Mouse (Mus musculus): Measurements from ENCODE around the gene Bhmt. TPM values are rescaled to one million over a fixed set of nuclear protein-coding genes. Genes with fewer than 3 reads are reported as not detected.

The Bhmt gene
- polyA plus RNA-seq, 1 experiment from 2014 or later: 0.08 TPM

- ATAC-seq (replicated peaks; ENCODE audit: insufficient number of reproducible peaks, insufficient read depth, low FRiP score, low read depth): no peak
- Histone ChIP-seq H3K9me3 (replicated peaks) (no peaks in the 10 kb centered on the region), H3K27ac (no peak overlapping the region), H3K4me1 (replicated peaks) (no peaks in the 10 kb centered on the region), H3K9ac (no peak overlapping the region), H3K4me2 (no peak overlapping the region), H3K4me3 (no peak overlapping the region), H3K27me3 (no peaks in the 10 kb centered on the region), H3K36me3 (no peaks in the 10 kb centered on the region)
- WGBS: 61% methylated on average over 7 of the region's 7 CpGs
These were observed 10.8 kb upstream of the Bhmt start for GRCm38 (mm10) chr13:93648387-93649130.

DNA sequence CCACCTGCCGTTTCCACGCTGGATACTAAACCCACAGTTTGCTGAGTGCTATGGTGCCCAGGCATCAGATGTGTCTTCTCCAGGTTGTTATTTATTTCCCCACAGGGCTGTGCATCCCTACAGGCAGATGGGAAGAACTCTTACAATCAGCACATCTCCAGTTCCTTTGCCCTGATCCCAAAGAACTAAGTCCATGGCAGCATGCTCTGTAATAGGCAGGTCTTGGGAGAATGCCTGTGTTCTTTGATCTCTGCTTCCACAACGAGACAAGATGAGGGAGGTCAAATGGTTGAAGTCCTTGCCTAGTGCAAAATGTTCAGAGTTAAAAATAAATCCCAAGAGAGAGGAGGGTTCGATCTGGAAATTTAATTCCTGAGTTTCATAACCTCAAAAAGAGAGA, 1.9 kb upstream of the Bhmt start:
- Histone ChIP-seq H3K4me2 (no peak overlapping the region), H3K27ac (no peak overlapping the region), H3K9ac (no peak overlapping the region), H3K4me1 (replicated peaks) (no peaks in the 10 kb centered on the region), H3K9me3 (replicated peaks) (no peaks in the 10 kb centered on the region), H3K4me3 (no peak overlapping the region), H3K27me3 (no peaks in the 10 kb centered on the region), H3K36me3 (no peaks in the 10 kb centered on the region)
- WGBS: 52% methylated on average over 4 of the region's 4 CpGs
- ATAC-seq (replicated peaks; ENCODE audit: insufficient number of reproducible peaks, insufficient read depth, low FRiP score, low read depth): no peak

- Histone ChIP-seq H3K4me1 (replicated peaks) (no peaks in the 10 kb centered on the region), H3K36me3 (no peaks in the 10 kb centered on the region), H3K27me3 (no peaks in the 10 kb centered on the region), H3K27ac (no peak overlapping the region), H3K4me2 (no peak overlapping the region), H3K9me3 (replicated peaks) (no peaks in the 10 kb centered on the region), H3K4me3 (no peak overlapping the region), H3K9ac (no peak overlapping the region)
- 91% methylated on average over 1 of the region's 1 CpGs for WGBS
- no peak for ATAC-seq (replicated peaks; ENCODE audit: insufficient number of reproducible peaks, insufficient read depth, low FRiP score, low read depth)
These were observed 1.2 kb downstream of the Bhmt start for GRCm38 (mm10) chr13:93636561-93636960.

- H3K4me1 ChIP-seq (replicated peaks): no peaks in the 10 kb centered on the region
- WGBS: 82% methylated on average over 5 of the region's 5 CpGs
- H3K27ac ChIP-seq: no peak overlapping the region
- no peak overlapping the region for H3K4me3 ChIP-seq
- no peaks in the 10 kb centered on the region for H3K9me3 ChIP-seq (replicated peaks)
- no peaks in the 10 kb centered on the region for H3K36me3 ChIP-seq
- no peak for ATAC-seq (replicated peaks; ENCODE audit: insufficient number of reproducible peaks, insufficient read depth, low FRiP score, low read depth)
- no peak overlapping the region for H3K4me2 ChIP-seq
- no peak overlapping the region for H3K9ac ChIP-seq
- H3K27me3 ChIP-seq: no peaks in the 10 kb centered on the region
These were observed 4.8 kb downstream of the Bhmt start for GRCm38 (mm10) chr13:93632927-93633326.

- no peak overlapping the region for H3K4me3 ChIP-seq
- H3K36me3 ChIP-seq: no peaks in the 10 kb centered on the region
- 70% methylated on average over 10 of the region's 10 CpGs for WGBS
These were observed 6.6 kb downstream of the Bhmt start for GRCm38 (mm10) chr13:93630941-93631705.

GRCm38 (mm10) chr13:93628861-93629260, 8.9 kb downstream of the Bhmt start:
- H3K27me3 ChIP-seq: no peaks in the 10 kb centered on the region
- H3K9me3 ChIP-seq (replicated peaks): no peaks in the 10 kb centered on the region
- H3K4me3 ChIP-seq: no peak overlapping the region
- H3K27ac ChIP-seq: no peak overlapping the region
- H3K4me2 ChIP-seq: no peak overlapping the region
- ATAC-seq (replicated peaks; ENCODE audit: insufficient number of reproducible peaks, insufficient read depth, low FRiP score, low read depth): no peak
- no peaks in the 10 kb centered on the region for H3K4me1 ChIP-seq (replicated peaks)
- 47% methylated on average over 6 of the region's 6 CpGs for WGBS
- H3K36me3 ChIP-seq: no peaks in the 10 kb centered on the region
- no peak overlapping the region for H3K9ac ChIP-seq

More at GRCm38 (mm10) chr13:93630941-93631705, 6.6 kb downstream of the Bhmt start:
- H3K9ac ChIP-seq: no peak overlapping the region
- no peaks in the 10 kb centered on the region for H3K4me1 ChIP-seq (replicated peaks)
- no peak overlapping the region for H3K27ac ChIP-seq
- ATAC-seq (replicated peaks; ENCODE audit: insufficient number of reproducible peaks, insufficient read depth, low FRiP score, low read depth): no peak
- no peak overlapping the region for H3K4me2 ChIP-seq
- H3K9me3 ChIP-seq (replicated peaks): no peaks in the 10 kb centered on the region
- no peaks in the 10 kb centered on the region for H3K27me3 ChIP-seq

DNA sequence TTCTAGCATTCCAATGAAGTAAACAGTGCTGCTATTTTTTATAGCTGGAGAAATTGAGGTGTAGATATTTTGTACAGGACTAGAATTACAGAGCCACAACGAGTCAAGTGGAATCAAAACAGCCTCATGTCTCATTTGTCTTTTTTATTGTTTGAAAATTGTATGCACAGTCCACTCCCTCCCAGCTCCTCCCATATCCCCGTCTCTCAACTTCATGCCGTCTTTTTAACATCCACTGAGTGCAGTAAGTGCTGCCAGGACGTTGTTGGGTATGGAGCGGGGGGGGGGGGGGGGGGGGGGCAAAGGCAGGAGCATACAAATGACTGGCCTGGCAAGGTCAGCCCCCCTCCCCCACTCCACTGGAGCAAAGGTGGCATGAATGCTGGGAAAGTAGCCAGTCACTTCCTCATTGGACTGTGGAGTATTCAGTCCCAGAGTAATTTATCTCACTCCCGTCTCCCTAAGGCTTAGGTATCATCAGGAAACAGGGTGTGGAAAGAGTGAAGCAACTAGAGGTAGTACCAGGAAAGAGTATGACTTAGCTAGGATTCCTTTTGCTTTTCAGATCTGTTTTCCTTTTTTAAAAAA, 23.3 kb downstream of the Bhmt start:
- Histone ChIP-seq H3K9me3 (replicated peaks) (no peaks in the 10 kb centered on the region), H3K27ac (no peak overlapping the region), H3K27me3 (no peaks in the 10 kb centered on the region), H3K4me1 (replicated peaks) (peaks cover 5% of the 10 kb centered on the region), H3K36me3 (no peaks in the 10 kb centered on the region), H3K9ac (no peak overlapping the region), H3K4me3 (no peak overlapping the region), H3K4me2 (no peak overlapping the region)
- WGBS: 37% methylated on average over 5 of the region's 6 CpGs
- ATAC-seq (replicated peaks; ENCODE audit: insufficient number of reproducible peaks, insufficient read depth, low FRiP score, low read depth): no peak

DNA sequence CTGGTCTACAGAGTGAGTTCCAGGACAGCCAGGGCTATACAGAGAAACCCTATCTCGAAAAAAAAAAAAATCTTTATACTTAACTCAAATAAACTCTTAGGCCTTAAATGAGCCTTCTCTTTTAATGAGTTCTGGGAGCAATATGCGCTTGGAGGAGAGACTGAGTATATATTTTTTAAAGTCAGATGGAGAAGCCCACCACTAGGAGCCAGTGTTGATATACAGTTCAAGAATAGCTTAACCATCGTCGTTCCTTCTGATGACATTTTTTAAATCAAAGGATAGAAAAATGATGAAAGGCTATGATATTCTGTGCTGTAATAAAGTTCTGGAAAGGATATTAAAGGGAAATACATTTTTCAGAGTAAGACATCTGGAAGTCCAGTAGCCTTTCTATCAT, 24.0 kb downstream of the Bhmt start:
- Histone ChIP-seq H3K9me3 (replicated peaks) (no peaks in the 10 kb centered on the region), H3K4me3 (no peak overlapping the region), H3K4me2 (no peak overlapping the region), H3K9ac (no peak overlapping the region), H3K27me3 (no peaks in the 10 kb centered on the region), H3K4me1 (replicated peaks) (peaks cover 5% of the 10 kb centered on the region), H3K27ac (no peak overlapping the region), H3K36me3 (no peaks in the 10 kb centered on the region)
- WGBS: 66% methylated on average over 4 of the region's 4 CpGs
- ATAC-seq (replicated peaks; ENCODE audit: insufficient number of reproducible peaks, insufficient read depth, low FRiP score, low read depth): no peak

- Histone ChIP-seq H3K9ac (no peak overlapping the region), H3K9me3 (replicated peaks) (no peaks in the 10 kb centered on the region), H3K36me3 (no peaks in the 10 kb centered on the region), H3K27ac (no peak overlapping the region), H3K27me3 (no peaks in the 10 kb centered on the region), H3K4me2 (peak overlapping the region; percentile 35), H3K4me3 (0 out of 2 replicates have a peak overlapping the region, but pooled peaks have one; percentile 6), H3K4me1 (replicated peaks) (peaks cover 5% of the 10 kb centered on the region)
- no peak; the same call in 1 of the 2 replicates for ATAC-seq (replicated peaks; ENCODE audit: insufficient number of reproducible peaks, insufficient read depth, low FRiP score, low read depth)
- 45% methylated on average over 19 of the region's 19 CpGs for WGBS
These were observed 24.8 kb downstream of the Bhmt start for GRCm38 (mm10) chr13:93612660-93613607.

GRCm38 (mm10) chr13:93608476-93608875, 29.3 kb downstream of the Bhmt start:
- Histone ChIP-seq H3K4me2 (no peak overlapping the region), H3K9ac (no peak overlapping the region), H3K36me3 (no peaks in the 10 kb centered on the region), H3K9me3 (replicated peaks) (no peaks in the 10 kb centered on the region), H3K27me3 (no peaks in the 10 kb centered on the region), H3K4me1 (replicated peaks) (peaks cover 5% of the 10 kb centered on the region), H3K27ac (no peak overlapping the region), H3K4me3 (no peak overlapping the region)
- no peak for ATAC-seq (replicated peaks; ENCODE audit: insufficient number of reproducible peaks, insufficient read depth, low FRiP score, low read depth)
- WGBS: 74% methylated on average over 2 of the region's 2 CpGs

GRCm38 (mm10) chr13:93607701-93608100, 30.1 kb downstream of the Bhmt start:
- no peaks in the 10 kb centered on the region for H3K27me3 ChIP-seq
- no peak overlapping the region for H3K27ac ChIP-seq
- no peaks in the 10 kb centered on the region for H3K9me3 ChIP-seq (replicated peaks)
- no peaks in the 10 kb centered on the region for H3K36me3 ChIP-seq
- no peak overlapping the region for H3K9ac ChIP-seq
- ATAC-seq (replicated peaks; ENCODE audit: insufficient number of reproducible peaks, insufficient read depth, low FRiP score, low read depth): no peak
- H3K4me1 ChIP-seq (replicated peaks): peaks cover 3% of the 10 kb centered on the region
- H3K4me3 ChIP-seq: no peak overlapping the region
- 95% methylated on average over 3 of the region's 3 CpGs for WGBS
- no peak overlapping the region for H3K4me2 ChIP-seq
